Mouse (Mus musculus) brain, adult 2 months (tissue): ENCODE data around the gene Lpgat1.

Experiments
- DNase-seq: peaks from one replicate; pipeline ENCODE4 v3.0.0; 2011; ENCODE audit warnings: low read depth, low spot score

Lpgat1 gene

GRCm38 (mm10) chr1:191733822-191734221, 16.2 kb downstream of the Lpgat1 start:
- no peak for DNase-seq

DNA sequence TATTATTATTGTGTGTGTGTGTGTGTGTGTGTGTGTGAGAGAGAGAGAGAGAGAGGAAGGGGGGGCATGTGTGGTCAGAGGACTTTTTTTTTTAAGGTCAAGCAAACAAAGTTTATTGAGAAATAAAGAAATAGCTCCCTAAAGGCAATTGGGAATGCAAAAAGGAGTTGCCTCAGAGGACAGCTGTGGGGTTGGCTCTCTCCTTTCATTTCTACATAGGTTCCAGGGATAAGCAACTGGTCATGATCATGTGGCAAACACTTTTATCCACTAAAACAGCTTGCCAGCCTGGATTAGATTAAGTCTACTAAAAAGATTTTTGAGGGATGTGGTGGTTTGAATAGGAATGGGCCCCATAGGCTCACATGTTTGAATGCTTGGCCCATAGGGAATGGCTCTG, 18.8 kb downstream of the Lpgat1 start:
- no peak for DNase-seq

DNA sequence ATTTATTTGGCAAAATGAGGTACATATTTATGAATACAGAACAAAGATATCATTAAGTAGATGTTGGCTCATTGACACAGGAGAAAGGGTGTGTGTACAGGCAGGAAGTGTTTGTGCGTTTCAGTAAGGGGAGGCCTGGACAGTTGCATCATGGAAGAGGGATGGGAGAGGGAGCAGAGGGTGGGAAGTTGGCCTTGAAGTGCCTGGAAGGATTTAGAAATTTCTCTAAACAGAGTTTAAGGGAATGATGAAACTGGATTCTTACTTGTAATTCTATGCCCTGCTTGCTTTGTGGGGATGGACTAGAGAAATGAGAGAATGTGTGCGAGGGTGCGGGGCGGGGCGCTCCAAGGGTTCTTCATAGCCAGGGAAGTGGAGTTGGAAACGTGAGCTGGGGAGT, 20.2 kb downstream of the Lpgat1 start:
- DNase-seq: no peak

- no peak for DNase-seq
Measured at GRCm38 (mm10) chr1:191738726-191739125, 21.1 kb downstream of the Lpgat1 start.

DNA sequence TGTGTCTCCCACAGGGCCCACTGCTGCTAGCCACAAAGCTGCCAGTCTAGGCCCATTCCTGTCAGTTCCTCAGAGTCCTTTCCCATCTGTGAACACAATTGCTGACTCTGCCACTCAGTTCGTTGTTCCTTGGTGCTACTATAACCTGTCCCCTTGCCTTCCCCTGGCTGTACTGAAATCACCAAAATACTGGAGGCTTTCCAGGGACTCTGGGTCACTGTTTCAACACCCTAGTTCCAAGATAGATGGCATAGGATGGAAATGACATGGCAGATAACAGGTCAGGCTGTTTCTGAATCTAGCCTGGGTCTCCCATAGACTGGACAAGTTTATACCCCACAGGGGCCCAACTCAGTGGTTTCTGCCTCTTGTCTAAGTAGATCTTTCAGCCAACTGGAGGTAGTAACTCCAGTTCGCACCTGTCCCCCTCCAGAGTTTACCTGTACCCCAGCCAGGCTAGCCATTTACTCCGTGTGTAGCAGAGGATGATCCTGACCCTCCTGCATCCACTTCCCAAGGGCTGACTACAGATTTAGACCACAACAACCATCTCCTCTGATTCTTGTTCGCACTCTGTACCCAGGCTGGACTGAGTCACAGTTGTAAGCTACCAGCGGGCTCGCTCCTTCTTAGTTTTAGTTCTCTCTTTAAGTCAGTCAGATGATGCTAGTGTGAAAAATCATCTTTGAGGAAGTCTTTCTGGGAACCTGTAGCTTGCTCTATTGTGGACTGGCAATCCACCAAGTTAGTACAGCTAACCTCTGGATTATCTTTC, 23.1 kb downstream of the Lpgat1 start:
- no peak for DNase-seq

DNA sequence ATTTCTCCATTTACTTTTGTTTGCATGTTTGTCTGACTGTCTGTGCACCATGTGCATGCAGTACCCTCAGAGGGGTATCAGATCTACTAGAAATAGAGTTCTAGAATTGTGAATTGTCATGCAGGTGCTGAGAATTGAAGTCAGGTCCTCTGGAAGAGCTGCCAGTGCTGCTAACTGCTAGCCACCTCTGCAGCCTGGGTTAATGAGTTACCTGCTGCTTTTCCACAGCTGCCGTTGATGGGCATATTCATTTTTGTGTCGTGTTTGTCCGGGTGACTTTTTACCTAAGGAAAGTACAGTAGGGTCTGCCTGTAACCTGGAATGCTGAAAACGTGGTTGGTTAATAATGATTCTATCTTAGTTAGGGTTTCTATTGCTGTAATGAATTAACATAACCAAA, 24.0 kb downstream of the Lpgat1 start:
- DNase-seq: no peak

GRCm38 (mm10) chr1:191748431-191748830, 30.8 kb downstream of the Lpgat1 start:
- no peak for DNase-seq

DNA sequence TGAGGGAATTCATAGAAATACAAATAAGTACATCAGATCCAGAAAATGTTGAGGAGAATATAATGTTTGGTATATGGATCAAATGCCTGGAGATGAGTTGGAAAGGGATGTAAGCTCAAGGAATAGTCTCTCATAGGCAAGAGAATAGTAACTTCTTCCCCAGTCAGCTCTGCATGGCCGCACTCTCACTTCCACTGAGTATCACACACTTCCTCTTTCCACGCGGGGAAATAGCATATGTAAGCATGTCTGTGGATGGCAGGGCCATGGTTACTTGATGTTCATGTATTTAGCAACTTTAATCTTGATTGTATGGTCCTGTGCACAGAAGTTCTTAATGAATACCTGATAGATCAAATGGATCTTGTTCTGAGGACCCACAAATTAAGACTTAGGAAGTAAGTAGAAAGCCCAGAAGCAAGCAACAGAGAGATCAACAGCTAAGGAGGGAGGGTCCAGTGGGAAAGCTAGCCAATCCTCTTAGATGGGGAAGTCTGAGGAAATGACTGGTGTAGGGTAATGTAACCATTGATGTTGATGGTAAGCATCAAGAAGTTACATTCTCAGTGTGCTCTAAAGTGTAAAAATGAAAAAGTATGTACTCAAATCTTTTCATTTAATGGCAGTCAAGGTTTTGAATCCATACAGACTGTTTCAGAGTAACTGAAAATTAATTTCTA, 39.0 kb downstream of the Lpgat1 start:
- no peak for DNase-seq

GRCm38 (mm10) chr1:191774106-191774505, 56.5 kb downstream of the Lpgat1 start:
- peak; percentile 42 for DNase-seq

DNA sequence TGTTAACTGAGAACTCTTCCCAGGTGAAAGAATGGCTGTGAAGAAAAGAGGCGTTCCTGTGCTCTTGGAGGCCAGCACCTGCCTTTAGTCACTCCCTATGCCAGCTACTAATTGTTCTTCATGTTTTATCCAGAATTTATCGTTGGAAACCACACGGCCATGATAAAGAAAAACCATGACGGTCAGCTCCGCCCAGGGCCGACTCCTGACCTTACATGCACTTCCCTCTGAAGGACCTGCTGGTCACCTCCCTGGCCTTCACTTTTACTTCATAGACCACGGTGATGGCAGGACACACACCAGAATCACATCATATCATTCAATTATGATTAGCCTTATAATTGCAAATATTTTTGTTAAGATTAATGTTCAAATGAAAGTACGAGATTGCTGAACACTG, 57.5 kb downstream of the Lpgat1 start:
- no peak for DNase-seq

- no peak for DNase-seq
Measured at GRCm38 (mm10) chr1:191777521-191777920, 59.9 kb downstream of the Lpgat1 start.

DNA sequence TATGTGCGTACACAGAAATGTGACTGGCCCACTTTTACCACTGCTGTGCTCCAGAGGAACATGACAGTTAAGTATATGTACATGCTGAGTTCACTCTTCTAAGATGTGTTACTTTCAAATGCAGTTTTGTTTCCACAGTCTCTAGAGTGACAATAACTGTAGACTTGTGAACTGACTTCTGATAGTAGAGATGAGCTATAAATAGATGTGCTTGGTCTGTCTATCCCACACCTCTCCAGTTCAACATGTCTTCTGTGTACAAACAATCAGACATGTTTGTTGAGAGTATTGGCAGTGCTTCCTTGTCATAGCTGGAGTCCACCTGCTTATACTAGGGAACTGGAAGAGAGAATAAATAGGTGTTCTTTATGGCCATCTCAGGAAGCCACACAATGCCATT, 62.8 kb downstream of the Lpgat1 start:
- no peak for DNase-seq

DNA sequence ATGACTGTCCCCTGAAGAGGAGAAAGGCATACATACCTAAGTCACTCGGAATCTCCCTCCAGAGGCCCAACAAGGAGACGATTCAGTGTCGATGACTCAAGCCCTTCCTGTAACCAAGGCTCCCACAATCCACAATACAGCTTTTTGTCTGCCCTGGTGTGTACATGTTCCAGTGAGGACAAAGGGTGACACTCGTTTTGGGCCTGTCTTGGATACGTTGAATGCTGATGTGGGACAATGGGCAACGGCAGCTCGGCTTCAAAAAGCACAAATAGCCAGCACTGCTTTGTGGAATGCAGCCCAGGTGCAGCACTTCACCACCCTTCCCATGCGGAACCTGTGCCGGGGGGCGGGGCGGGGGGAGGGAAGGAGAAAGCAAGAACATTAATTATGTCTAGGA, 67.5 kb downstream of the Lpgat1 start:
- DNase-seq: peak; percentile 91

GRCm38 (mm10) chr1:191786255-191786654, 68.6 kb downstream of the Lpgat1 start:
- no peak for DNase-seq

GRCm38 (mm10) chr1:191787379-191787778, 69.7 kb downstream of the Lpgat1 start:
- peak; percentile 93 for DNase-seq

GRCm38 (mm10) chr1:191792991-191793390, 75.4 kb downstream of the Lpgat1 start:
- no peak for DNase-seq

GRCm38 (mm10) chr1:191793888-191794532, 76.4 kb downstream of the Lpgat1 start:
- DNase-seq: no peak

DNA sequence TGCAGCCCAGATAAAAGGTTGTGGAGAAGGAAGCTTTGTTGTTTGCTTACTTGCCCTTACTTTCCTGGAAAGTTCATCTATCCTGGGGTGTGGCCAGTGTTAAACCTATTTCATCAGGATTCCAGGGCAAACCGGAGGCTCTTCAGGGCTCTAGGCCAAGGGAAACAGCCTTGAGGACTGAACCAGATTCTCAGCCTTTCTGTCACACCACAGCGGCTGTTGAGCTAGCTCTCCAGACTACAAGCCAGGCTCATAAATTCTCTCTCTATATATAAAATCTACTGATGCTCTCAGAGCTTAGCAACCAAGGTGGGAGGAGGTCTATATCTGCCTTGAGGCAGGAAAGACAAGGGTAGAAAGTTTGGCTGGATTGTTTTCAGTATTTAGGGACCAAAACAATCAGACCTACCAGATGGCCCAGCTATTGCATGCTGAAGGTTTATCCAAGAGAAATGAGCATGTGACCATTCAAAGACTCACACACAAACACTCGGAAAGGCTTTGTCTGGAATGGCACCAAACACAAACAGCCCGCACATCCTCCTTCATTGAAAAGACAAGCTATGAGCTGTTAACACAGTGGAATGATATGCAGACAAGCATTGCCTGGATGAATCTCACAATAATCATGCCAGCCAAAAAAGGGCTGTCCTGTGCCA, 78.7 kb downstream of the Lpgat1 start:
- peak; percentile 66 for DNase-seq

DNA sequence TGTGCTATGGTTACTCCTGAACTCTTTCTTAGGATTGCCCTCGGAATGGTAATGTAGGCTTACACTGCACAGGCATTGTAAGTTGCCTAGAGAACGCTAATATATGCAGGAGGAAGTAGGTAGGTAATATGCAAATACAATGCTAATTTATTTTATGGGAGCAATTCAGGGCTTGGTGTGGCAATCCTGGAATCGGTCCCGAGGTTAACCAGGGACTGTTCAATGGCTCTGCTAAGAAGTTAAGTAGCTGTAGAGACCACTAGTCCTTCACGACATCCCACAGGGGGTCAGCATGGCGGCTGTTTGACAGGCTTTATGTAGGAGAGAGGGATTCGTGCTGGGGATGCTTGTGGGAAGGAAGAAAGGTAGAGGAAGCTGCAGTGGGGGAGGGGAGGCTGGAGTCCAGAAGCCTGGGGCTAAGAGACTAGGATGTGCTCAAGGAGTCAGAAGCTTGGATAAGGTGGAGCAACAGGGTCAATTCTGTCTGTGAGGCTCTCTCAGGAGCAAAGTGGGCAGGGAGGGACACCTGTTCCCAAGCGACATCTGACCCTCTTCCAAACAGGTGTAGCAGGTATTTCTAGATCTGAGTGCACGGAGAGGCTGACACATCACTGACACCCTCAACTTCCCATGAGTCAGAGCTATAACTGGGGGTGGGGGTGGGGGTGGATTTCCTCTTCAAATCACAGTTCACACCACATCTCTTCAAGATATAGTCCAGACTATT, 84.6 kb downstream of the Lpgat1 start:
- no peak for DNase-seq

DNA sequence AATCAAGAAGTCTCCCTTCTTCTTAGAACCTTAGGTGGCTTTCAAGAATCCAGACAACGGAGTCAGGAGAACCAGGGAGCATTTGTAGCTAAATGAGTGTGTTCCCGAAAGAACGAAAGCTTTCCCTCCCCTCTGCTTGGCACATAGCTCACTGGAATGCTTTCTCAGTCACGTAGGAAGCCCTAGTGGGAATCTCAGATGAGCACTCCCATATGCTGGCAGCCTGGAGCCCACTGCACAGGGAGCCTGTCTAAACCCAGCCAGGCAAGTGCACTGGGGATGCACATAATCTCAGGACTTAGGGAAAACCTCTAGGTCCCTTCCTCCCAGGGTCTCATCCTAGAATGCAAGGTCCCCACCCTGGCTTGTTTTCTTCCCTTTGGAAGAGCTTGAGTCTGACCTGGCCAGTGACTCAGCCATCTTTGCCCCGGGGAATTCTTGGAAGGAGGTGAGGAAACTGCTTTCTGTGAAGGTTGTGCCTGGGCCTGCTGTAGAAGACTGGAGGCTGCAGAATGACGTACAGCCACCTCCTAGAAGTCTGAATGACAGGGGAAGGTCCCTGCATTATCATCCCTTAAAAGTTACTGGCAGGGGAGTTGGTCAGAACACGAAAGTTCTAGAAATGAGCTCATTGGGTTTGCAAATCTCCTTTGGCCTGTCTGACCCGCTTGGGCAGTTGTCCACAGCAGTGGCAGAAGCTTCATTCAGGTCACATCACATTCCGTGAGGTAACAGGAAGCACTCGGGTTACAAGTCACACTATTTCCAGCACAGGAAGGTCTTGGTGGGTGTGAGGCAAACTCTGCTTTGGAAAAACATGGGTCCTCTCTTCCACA, 85.4 kb downstream of the Lpgat1 start:
- DNase-seq: peak; percentile 81

GRCm38 (mm10) chr1:191804747-191805146, 87.1 kb downstream of the Lpgat1 start:
- no peak for DNase-seq
